Mouse (Mus musculus): ENCODE results near the gene Cadm4. TPM values are rescaled to one million over a fixed set of nuclear protein-coding genes. Genes with fewer than 3 reads are reported as not detected.

Cadm4 gene
- polyA plus RNA-seq, 1 experiment from 2014 or later, result 26.3 TPM

DNA sequence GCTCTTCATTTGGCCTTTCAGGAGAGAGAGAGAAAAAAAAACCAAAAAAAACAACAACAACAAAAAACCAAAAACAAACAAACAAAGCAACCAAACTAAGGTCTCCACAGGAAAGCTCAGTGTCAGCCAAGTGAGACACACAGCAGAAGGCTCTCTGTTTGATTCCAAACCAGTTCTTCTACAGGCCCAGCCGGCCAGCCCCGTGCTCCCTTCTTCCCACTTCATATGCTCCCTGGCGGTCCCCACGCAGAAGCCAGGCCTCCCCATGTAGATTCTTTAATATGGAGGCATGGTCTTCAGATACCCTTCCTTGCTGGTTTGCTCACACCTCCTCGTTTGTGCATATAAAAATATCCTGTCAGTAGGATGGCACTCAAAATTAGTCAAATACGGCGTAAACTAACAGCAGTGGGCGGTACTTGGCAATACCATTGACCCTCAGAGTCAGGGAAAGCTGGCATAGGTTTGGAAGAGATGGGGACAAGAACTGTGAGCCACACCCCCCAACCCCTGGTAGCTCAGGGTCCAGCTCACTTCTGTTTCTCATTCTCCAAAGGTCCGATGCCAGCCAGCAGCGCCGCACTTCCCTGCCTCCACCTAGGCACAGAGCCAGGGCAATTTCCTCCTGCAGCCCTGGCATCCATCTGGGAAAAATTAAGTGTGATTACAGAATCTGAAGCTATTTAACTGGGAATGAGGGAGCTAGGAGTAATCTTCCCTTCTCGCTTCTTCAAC is 44.0 kb downstream of the Cadm4 start:
- WGBS, result 83% methylated on average over 12 of the region's 12 CpGs
- H3K27ac ChIP-seq (ENCODE audit: low read depth, low read length), result no peak overlapping the region
- no peaks in the 10 kb centered on the region for H3K27me3 ChIP-seq (replicated peaks; ENCODE audit: control insufficient read depth, insufficient read depth, low read length)
- H3K4me1 ChIP-seq (ENCODE audit: control insufficient read depth, insufficient read depth, low read length), result peaks cover 5% of the 10 kb centered on the region
- DNase-seq (ENCODE audit: low spot score), result peak; percentile 33
- H3K36me3 ChIP-seq (ENCODE audit: control insufficient read depth, insufficient read depth, low read length), result 0 out of 2 replicates have a peak, but pooled peaks cover 2% of the 10 kb centered on the region
- no peak for ATAC-seq
- H3K4me2 ChIP-seq (ENCODE audit: low read length), result no peak overlapping the region
- H3K9ac ChIP-seq (ENCODE audit: low read length), result no peak overlapping the region
- no peak overlapping the region for H3K4me3 ChIP-seq (ENCODE audit: low read depth, low read length)
- H3K9me3 ChIP-seq (replicated peaks; ENCODE audit: control insufficient read depth, low read length), result no peaks in the 10 kb centered on the region

DNA sequence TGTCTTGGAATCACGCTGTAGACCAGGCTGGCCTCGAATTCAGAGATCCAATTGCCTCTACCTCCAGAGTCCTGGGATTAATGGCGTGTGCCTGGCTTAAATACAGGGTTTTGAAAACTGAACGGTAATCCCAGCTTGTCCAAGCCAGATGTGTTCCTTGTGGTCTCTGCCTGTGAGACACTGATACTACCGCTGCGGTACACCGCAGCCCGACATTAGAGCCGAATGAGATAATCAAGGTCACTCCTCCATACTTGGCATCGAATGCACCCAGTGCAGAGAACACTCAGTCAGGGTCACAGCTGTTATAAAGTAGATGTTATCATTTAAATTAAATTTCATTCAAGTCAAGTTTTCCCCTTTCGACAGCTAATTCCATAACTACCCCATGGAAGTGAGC is 47.0 kb downstream of the Cadm4 start:
- DNase-seq (ENCODE audit: low spot score) (no peak), ATAC-seq (no peak)
- Histone ChIP-seq H3K27me3 (replicated peaks; ENCODE audit: control insufficient read depth, insufficient read depth, low read length) (no peaks in the 10 kb centered on the region), H3K36me3 (ENCODE audit: control insufficient read depth, insufficient read depth, low read length) (peaks cover 10% of the 10 kb centered on the region), H3K4me3 (ENCODE audit: low read depth, low read length) (no peak overlapping the region), H3K9me3 (replicated peaks; ENCODE audit: control insufficient read depth, low read length) (no peaks in the 10 kb centered on the region), H3K9ac (ENCODE audit: low read length) (no peak overlapping the region), H3K4me2 (ENCODE audit: low read length) (no peak overlapping the region), H3K27ac (ENCODE audit: low read depth, low read length) (no peak overlapping the region), H3K4me1 (ENCODE audit: control insufficient read depth, insufficient read depth, low read length) (peaks cover 15% of the 10 kb centered on the region)
- 95% methylated on average over 11 of the region's 11 CpGs for WGBS

DNA sequence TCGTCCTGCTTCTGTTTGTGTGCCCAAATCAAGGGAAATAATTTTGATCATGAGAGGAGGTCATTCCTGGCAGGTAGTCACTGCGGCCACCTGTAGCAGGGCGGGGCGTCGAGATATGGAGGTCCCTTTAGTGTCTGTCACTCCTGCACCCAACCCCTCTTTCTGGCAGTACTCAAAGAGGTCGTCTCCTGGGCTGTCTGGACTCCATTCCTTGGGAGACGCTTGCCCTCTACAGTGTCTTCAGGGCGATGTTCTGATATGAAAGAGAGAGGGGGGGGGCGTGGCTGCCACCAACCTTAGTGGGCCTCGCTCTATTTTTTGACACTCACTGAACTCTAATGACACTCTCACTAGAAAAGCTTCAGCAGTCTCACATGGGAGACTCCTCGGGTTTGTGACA is 47.8 kb downstream of the Cadm4 start:
- no peaks in the 10 kb centered on the region for H3K9me3 ChIP-seq (replicated peaks; ENCODE audit: control insufficient read depth, low read length)
- ATAC-seq (no peak; the same call in 1 of the 2 replicates), DNase-seq (ENCODE audit: low spot score) (no peak)
- H3K4me3 ChIP-seq (ENCODE audit: low read depth, low read length), result peak overlapping the region; percentile 75
- peak overlapping the region; percentile 71 for H3K9ac ChIP-seq (ENCODE audit: low read length)
- WGBS, result 54% methylated on average over 11 of the region's 11 CpGs
- no peaks in the 10 kb centered on the region for H3K27me3 ChIP-seq (replicated peaks; ENCODE audit: control insufficient read depth, insufficient read depth, low read length)
- H3K36me3 ChIP-seq (ENCODE audit: control insufficient read depth, insufficient read depth, low read length), result peaks cover 17% of the 10 kb centered on the region
- peak overlapping the region; percentile 79 for H3K27ac ChIP-seq (ENCODE audit: low read depth, low read length)
- H3K4me2 ChIP-seq (ENCODE audit: low read length), result peak overlapping the region; percentile 92
- peaks cover 18% of the 10 kb centered on the region for H3K4me1 ChIP-seq (ENCODE audit: control insufficient read depth, insufficient read depth, low read length)

DNA sequence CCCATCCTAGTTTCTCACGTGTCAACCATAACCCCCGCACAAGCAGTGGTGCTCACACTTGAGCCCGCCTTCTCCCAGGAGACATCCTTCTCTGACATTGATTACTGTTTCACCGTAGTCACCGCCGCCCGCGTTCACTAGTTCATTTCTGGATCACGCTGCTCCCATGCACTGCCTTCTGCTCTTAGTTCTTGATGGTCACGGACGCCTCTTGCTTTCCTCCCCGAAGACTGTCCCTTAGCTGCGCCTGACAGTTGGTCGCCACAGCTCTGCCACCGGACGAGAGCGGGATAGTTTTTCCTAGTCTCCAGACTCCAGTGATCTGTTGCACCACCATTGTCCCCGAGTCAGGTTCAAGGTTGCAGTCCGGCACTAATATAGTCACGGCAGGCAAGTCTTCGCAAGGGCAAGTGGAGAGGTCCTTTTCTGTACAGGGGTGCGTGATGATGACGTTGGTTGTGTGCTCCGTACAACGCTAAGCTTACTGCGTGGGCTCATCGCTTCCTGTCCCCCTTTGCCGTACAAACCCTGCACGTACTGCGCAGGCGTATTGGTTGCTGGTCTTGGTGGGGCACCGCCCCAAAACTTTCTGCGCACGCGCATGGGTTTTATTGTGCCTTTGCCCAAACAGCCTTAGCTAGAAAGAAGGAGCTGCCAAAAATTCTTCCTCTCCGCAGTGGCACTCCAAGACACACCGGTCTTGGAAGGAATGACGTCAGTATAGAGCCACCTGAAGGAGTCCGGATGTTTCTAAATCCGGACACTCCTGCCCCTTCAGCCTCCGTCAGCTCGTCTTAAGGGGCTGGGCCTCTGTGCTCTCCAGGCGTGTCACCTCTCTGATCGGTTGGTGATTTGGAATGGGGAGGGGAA is 48.5 kb downstream of the Cadm4 start, which contains the start of gene Irgq:
TSS of gene Irgq (plus strand) at position 628 of the 870 bp plus-strand sequence.
- peak within 1 kb of the TSS; percentile 90 for H3K27ac ChIP-seq (ENCODE audit: low read depth, low read length)
- peaks cover 25% of the 10 kb centered on the region for H3K36me3 ChIP-seq (ENCODE audit: control insufficient read depth, insufficient read depth, low read length)
- peak; percentile 100 for DNase-seq (ENCODE audit: low spot score)
- H3K9me3 ChIP-seq (replicated peaks; ENCODE audit: control insufficient read depth, low read length), result no peaks in the 10 kb centered on the region
- peak; percentile 96 for ATAC-seq
- peak within 1 kb of the TSS; percentile 75 for H3K4me3 ChIP-seq (ENCODE audit: low read depth, low read length)
- WGBS, result under 1% methylated on average over 44 of the region's 44 CpGs
- H3K4me2 ChIP-seq (ENCODE audit: low read length), result peak within 1 kb of the TSS; percentile 92
- H3K9ac ChIP-seq (ENCODE audit: low read length), result peak within 1 kb of the TSS; percentile 96
- no peaks in the 10 kb centered on the region for H3K27me3 ChIP-seq (replicated peaks; ENCODE audit: control insufficient read depth, insufficient read depth, low read length)
- peaks cover 18% of the 10 kb centered on the region for H3K4me1 ChIP-seq (ENCODE audit: control insufficient read depth, insufficient read depth, low read length)

DNA sequence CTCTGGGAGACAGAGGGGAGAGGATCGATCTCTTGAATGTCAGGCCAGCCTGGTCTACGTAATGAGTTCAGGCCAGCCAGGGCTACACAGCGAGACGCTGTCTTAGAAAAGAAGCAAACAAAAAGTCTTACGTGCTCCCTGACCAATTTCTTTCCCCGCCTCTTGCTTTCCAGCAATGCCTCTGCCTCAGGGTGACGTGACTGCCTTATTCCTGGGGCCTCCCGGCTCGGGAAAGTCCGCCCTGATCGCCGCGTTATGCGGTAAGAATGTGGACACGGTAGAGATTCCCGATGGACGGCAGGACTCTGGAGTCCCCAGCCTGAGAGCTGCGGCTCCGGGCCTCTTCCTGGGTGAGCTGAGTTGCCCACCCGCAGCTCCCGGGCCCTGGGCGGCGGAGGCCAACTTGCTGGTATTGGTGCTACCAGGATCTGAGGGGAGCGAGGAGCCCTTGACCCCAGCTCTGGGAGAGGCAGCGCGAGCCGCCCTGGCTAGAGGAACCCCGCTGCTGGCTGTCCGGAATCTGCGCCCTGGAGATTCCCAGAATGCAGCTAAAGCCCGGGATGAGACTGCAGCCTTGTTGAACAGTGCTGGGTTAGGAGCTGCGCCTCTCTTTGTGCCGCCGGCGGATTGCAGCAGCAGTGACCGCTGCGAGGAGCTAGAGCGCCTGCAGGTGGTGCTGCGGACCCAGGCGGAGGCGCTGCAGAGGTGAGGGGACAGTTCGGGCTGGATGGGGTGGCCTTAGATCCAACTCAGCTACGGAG is 49.6 kb downstream of the Cadm4 start:
- Histone ChIP-seq H3K9me3 (replicated peaks; ENCODE audit: control insufficient read depth, low read length) (no peaks in the 10 kb centered on the region), H3K27me3 (replicated peaks; ENCODE audit: control insufficient read depth, insufficient read depth, low read length) (no peaks in the 10 kb centered on the region), H3K27ac (ENCODE audit: low read depth, low read length) (peak overlapping the region; percentile 90), H3K4me3 (ENCODE audit: low read depth, low read length) (peak overlapping the region; percentile 75), H3K9ac (ENCODE audit: low read length) (peak overlapping the region; percentile 96), H3K4me2 (ENCODE audit: low read length) (peak overlapping the region; percentile 92), H3K4me1 (ENCODE audit: control insufficient read depth, insufficient read depth, low read length) (peaks cover 18% of the 10 kb centered on the region), H3K36me3 (ENCODE audit: control insufficient read depth, insufficient read depth, low read length) (peaks cover 36% of the 10 kb centered on the region)
- DNase-seq (ENCODE audit: low spot score) (peak; percentile 84), ATAC-seq (peak; percentile 65)
- under 1% methylated on average over 43 of the region's 43 CpGs for WGBS

DNA sequence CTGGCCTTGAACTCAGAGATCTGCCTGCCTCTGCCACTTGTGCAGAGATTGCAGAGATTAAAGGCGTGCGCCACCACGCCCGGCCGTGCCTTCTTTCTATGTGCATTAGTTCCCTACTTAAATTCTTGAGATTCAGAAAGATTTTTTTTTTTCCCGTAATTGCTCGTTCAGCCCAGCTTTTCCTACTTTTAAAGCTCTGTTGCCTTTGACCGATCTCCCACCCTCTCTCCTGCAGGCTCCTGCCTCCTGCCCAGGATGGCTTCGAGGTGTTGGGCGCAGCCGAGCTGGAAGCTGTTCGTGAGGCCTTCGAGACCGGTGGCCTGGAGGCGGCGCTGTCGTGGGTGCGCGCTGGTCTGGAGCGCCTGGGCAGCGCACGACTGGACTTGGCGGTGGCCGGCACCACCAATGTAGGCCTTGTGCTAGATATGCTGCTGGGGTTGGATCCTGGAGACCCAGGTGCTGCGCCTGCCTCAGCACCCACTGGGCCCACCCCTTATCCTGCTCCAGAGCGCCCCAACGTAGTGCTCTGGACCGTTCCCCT is 51.3 kb downstream of the Cadm4 start:
- H3K27ac ChIP-seq (ENCODE audit: low read depth, low read length), result no peak overlapping the region
- H3K27me3 ChIP-seq (replicated peaks; ENCODE audit: control insufficient read depth, insufficient read depth, low read length), result no peaks in the 10 kb centered on the region
- ATAC-seq (no peak), DNase-seq (ENCODE audit: low spot score) (no peak)
- H3K9me3 ChIP-seq (replicated peaks; ENCODE audit: control insufficient read depth, low read length), result no peaks in the 10 kb centered on the region
- peaks cover 18% of the 10 kb centered on the region for H3K4me1 ChIP-seq (ENCODE audit: control insufficient read depth, insufficient read depth, low read length)
- H3K9ac ChIP-seq (ENCODE audit: low read length), result peak overlapping the region; percentile 32; the same call in 1 of the 2 replicates
- no peak overlapping the region for H3K4me3 ChIP-seq (ENCODE audit: low read depth, low read length)
- H3K36me3 ChIP-seq (ENCODE audit: control insufficient read depth, insufficient read depth, low read length), result peaks cover 38% of the 10 kb centered on the region
- no peak overlapping the region for H3K4me2 ChIP-seq (ENCODE audit: low read length)
- WGBS, result 65% methylated on average over 28 of the region's 28 CpGs

DNA sequence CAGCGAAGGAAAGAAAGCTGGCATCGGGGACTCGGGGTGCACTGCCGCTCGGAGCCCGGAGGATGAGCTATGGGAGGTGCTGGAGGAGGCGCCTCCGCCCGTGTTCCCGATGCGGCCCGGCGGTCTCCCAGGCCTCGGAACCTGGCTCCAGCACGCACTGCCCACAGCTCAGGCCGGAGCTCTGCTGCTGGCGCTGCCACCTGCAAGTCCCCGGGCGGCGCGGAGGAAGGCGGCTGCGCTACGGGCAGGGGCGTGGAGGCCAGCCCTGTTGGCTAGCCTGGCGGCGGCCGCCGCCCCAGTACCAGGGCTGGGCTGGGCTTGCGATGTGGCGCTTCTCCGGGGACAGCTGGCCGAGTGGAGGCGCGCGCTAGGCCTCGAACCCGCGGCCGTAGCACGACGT is 52.0 kb downstream of the Cadm4 start:
- no peaks in the 10 kb centered on the region for H3K27me3 ChIP-seq (replicated peaks; ENCODE audit: control insufficient read depth, insufficient read depth, low read length)
- WGBS, result 21% methylated on average over 42 of the region's 42 CpGs
- H3K4me1 ChIP-seq (ENCODE audit: control insufficient read depth, insufficient read depth, low read length), result peaks cover 18% of the 10 kb centered on the region
- peak overlapping the region; percentile 10; the same call in 1 of the 2 replicates for H3K4me3 ChIP-seq (ENCODE audit: low read depth, low read length)
- H3K27ac ChIP-seq (ENCODE audit: low read depth, low read length), result no peak overlapping the region
- H3K9ac ChIP-seq (ENCODE audit: low read length), result peak overlapping the region; percentile 32; the same call in 1 of the 2 replicates
- no peak for DNase-seq (ENCODE audit: low spot score)
- no peak for ATAC-seq
- H3K9me3 ChIP-seq (replicated peaks; ENCODE audit: control insufficient read depth, low read length), result no peaks in the 10 kb centered on the region
- H3K36me3 ChIP-seq (ENCODE audit: control insufficient read depth, insufficient read depth, low read length), result peaks cover 38% of the 10 kb centered on the region
- peak overlapping the region; percentile 28; the same call in 1 of the 2 replicates for H3K4me2 ChIP-seq (ENCODE audit: low read length)

DNA sequence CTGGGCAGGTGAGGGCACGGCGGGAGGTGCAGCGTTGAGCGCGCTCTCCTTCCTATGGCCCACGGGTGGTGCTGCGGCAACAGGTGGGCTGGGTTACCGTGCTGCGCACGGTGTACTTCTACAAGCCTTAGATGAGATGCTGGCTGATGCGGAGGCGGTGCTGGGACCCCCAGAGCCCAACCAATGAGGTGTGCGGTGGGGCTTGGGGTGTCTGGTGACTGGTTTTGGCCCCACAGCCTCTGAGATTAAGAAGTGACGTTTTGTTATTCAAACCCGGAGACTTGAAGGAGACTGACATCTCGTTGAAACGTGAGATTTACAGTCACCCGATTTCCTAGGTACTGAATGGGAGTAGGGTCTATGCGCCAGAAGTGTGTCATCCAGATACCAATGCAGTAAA is 52.5 kb downstream of the Cadm4 start:
- peaks cover 18% of the 10 kb centered on the region for H3K4me1 ChIP-seq (ENCODE audit: control insufficient read depth, insufficient read depth, low read length)
- no peak overlapping the region for H3K4me3 ChIP-seq (ENCODE audit: low read depth, low read length)

More for the DNA sequence above, 52.5 kb downstream of the Cadm4 start:
- WGBS, result 32% methylated on average over 19 of the region's 19 CpGs
- Histone ChIP-seq H3K27me3 (replicated peaks; ENCODE audit: control insufficient read depth, insufficient read depth, low read length) (no peaks in the 10 kb centered on the region), H3K9me3 (replicated peaks; ENCODE audit: control insufficient read depth, low read length) (no peaks in the 10 kb centered on the region), H3K9ac (ENCODE audit: low read length) (no peak overlapping the region; the same call in 1 of the 2 replicates), H3K36me3 (ENCODE audit: control insufficient read depth, insufficient read depth, low read length) (peaks cover 38% of the 10 kb centered on the region), H3K4me2 (ENCODE audit: low read length) (peak overlapping the region; percentile 28; the same call in 1 of the 2 replicates), H3K27ac (ENCODE audit: low read depth, low read length) (no peak overlapping the region)
- ATAC-seq (no peak), DNase-seq (ENCODE audit: low spot score) (no peak)
